Mouse (Mus musculus): ENCODE measurements at regions not wholly inside any gene's neighbourhood (a gene's known extent, or its start where the extent isn't known, plus 50 kb on each side); places are given as distances from the start of the nearest gene placed in this dataset.

DNA sequence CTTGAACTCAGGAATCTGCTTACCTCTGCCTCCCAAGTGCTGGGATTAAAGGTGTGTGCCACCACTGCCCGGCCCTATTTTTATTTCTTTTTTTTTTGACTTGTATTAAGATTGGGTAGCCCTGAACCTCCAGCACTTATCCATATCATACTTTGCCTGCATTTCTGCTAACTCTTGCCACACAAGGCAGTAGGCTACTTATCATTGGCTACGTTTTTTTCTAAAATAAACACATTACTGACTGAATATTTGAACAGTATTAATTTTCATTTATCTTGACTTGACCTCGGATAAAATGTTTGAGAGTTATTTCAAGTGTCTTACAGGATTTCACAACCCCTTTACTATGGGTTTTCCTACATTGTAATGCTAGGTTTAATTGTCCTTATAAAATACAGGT lies 488.0 kb downstream of the Trim52 start:
- TF ChIP-seq CTCF (IDR thresholded peaks at IDR 0.05) = no peak
- TF ChIP-seq POLR2A (IDR thresholded peaks at IDR 0.05; ENCODE audit: insufficient read depth, low read depth, low read length) = no peak
- no peak for TF ChIP-seq EP300 (IDR thresholded peaks at IDR 0.05; ENCODE audit: insufficient read depth, low read depth, low read length)

All from heart, adult 2 months (tissue).